Mouse (Mus musculus) heart, adult 2 months (tissue): ENCODE measurements at regions not wholly inside any gene's neighbourhood (a gene's known extent, or its start where the extent isn't known, plus 50 kb on each side); places are given as distances from the start of the nearest gene placed in this dataset.

Experiments
- DNase-seq, 2 experiments: peaks; one replicate each; pipeline ENCODE4 v3.0.0; 2021
- H3K27ac ChIP-seq: fragments of 200-600 bp; 2 replicates; pipeline ENCODE4 v1.8.1; 2022
- H3K27me3 ChIP-seq: fragments of 200-500 bp; 2 replicates; pipeline ENCODE4 v1.6.1; 2012; ENCODE audit warnings: mild to moderate bottlenecking, low read length, inconsistent platforms, mixed read lengths; ENCODE audit not compliant: control insufficient read depth, insufficient read depth
- H3K36me3 ChIP-seq: fragments of 200-500 bp; 2 replicates; pipeline ENCODE4 v1.6.1; 2012; ENCODE audit warnings: low read length, inconsistent platforms; ENCODE audit not compliant: control insufficient read depth, insufficient read depth
- H3K4me1 ChIP-seq: fragments of 200-500 bp; 2 replicates; pipeline ENCODE4 v1.6.1; 2011; ENCODE audit warnings: low read length; ENCODE audit not compliant: control insufficient read depth, insufficient read depth
- H3K4me3 ChIP-seq: fragments of 200-600 bp; 2 replicates; pipeline ENCODE4 v1.8.1; 2022
- H3K79me2 ChIP-seq: fragments of 200-500 bp; replicated peaks from 2 replicates; pipeline ENCODE4 v1.6.1; 2012; ENCODE audit warnings: mild to moderate bottlenecking, inconsistent platforms, low read length, moderate library complexity, mixed read lengths; ENCODE audit not compliant: control insufficient read depth, insufficient read depth
- H3K9ac ChIP-seq: fragments of 200-500 bp; 2 replicates; pipeline ENCODE4 v1.6.1; 2012; ENCODE audit warnings: low read depth, mild to moderate bottlenecking, control low read depth, inconsistent platforms, low read length, mixed read lengths
- CTCF ChIP-seq: fragments of 200-600 bp; IDR thresholded peaks from 2 replicates; pipeline ENCODE4 v1.8.1; 2022; ENCODE audit warnings: antibody characterized with exemption, mild to moderate bottlenecking, moderate library complexity
- EP300 ChIP-seq: fragments of 200-500 bp; IDR thresholded peaks from 2 replicates; pipeline ENCODE4 v1.6.1; 2011; ENCODE audit warnings: low read depth, low read length, control low read depth; ENCODE audit not compliant: insufficient read depth
- POLR2A ChIP-seq: fragments of 200-500 bp; IDR thresholded peaks from 2 replicates; pipeline ENCODE4 v1.6.1; 2011; ENCODE audit warnings: mild to moderate bottlenecking, low read depth, low read length, control low read depth; ENCODE audit not compliant: insufficient read depth
- whole genome bisulfite sequencing: fragments of 180-500 bp; shearing (Covaris S2); methylation state at CpG from one replicate; pipeline ENCODE4 v1.1.7; 2018; 5-methylcytosine and 5-hydroxymethylcytosine counted together
- intact Hi-C: fragments of 180-260 bp; cut with DNase I; formaldehyde crosslinking; loops from one replicate; pipeline ENCODE4 v1.15.1; 2025

GRCm38 (mm10) chr12:26621135-26621932 is 152.3 kb downstream of the Cmpk2 start:
- no peak overlapping the region for H3K9ac ChIP-seq
- no peak for DNase-seq
- H3K4me3 ChIP-seq: no peak overlapping the region
- H3K27ac ChIP-seq: no peak overlapping the region
- intact Hi-C loops: no loop called here
- H3K27me3 ChIP-seq: no peaks in the 10 kb centered on the region
- TF ChIP-seq EP300 (no peak), CTCF (no peak), POLR2A (no peak)
- H3K36me3 ChIP-seq: no peaks in the 10 kb centered on the region
- no peaks in the 10 kb centered on the region for H3K79me2 ChIP-seq
- WGBS: 82% methylated on average over 12 of the region's 12 CpGs
- H3K4me1 ChIP-seq: no peaks in the 10 kb centered on the region

- no peaks in the 10 kb centered on the region for H3K4me1 ChIP-seq
- TF ChIP-seq EP300: no peak
- no peak for TF ChIP-seq POLR2A
- TF ChIP-seq CTCF: no peak
- no peak for DNase-seq
- intact Hi-C loops: no loop called here
- H3K27me3 ChIP-seq: no peaks in the 10 kb centered on the region
- WGBS: 80% methylated on average over 8 of the region's 8 CpGs
- H3K27ac ChIP-seq: no peak overlapping the region
- no peak overlapping the region for H3K9ac ChIP-seq
- no peak overlapping the region for H3K4me3 ChIP-seq
- H3K36me3 ChIP-seq: no peaks in the 10 kb centered on the region
- no peaks in the 10 kb centered on the region for H3K79me2 ChIP-seq
Observed at GRCm38 (mm10) chr12:26620501-26621134, 151.6 kb downstream of the Cmpk2 start.

- 94% methylated on average over 3 of the region's 3 CpGs for WGBS
- TF ChIP-seq POLR2A (no peak), CTCF (no peak), EP300 (no peak)
- no peak for DNase-seq
- Histone ChIP-seq H3K36me3 (no peaks in the 10 kb centered on the region), H3K27me3 (no peaks in the 10 kb centered on the region), H3K4me1 (no peaks in the 10 kb centered on the region), H3K4me3 (no peak overlapping the region), H3K79me2 (no peaks in the 10 kb centered on the region), H3K9ac (no peak overlapping the region), H3K27ac (no peak overlapping the region)
- intact Hi-C loops: no loop called here
Observed at GRCm38 (mm10) chr12:26617969-26618368, 149.0 kb downstream of the Cmpk2 start.

- H3K9ac ChIP-seq: no peak overlapping the region
- H3K27me3 ChIP-seq: no peaks in the 10 kb centered on the region
- no peaks in the 10 kb centered on the region for H3K36me3 ChIP-seq
- no peak overlapping the region for H3K27ac ChIP-seq
- 56% methylated on average over 11 of the region's 11 CpGs for WGBS
- H3K4me3 ChIP-seq: no peak overlapping the region
- intact Hi-C loops: no loop called here
- H3K4me1 ChIP-seq: no peaks in the 10 kb centered on the region
- DNase-seq: no peak
- no peak for TF ChIP-seq EP300
- no peak for TF ChIP-seq CTCF
- no peak for TF ChIP-seq POLR2A
- H3K79me2 ChIP-seq: no peaks in the 10 kb centered on the region
Observed at GRCm38 (mm10) chr12:26613086-26613705, 144.2 kb downstream of the Cmpk2 start.

GRCm38 (mm10) chr12:26610079-26610478 is 141.1 kb downstream of the Cmpk2 start:
- Histone ChIP-seq H3K4me3 (no peak overlapping the region), H3K36me3 (no peaks in the 10 kb centered on the region), H3K9ac (no peak overlapping the region), H3K4me1 (no peaks in the 10 kb centered on the region), H3K27me3 (no peaks in the 10 kb centered on the region), H3K27ac (no peak overlapping the region), H3K79me2 (no peaks in the 10 kb centered on the region)
- WGBS: 83% methylated on average over 3 of the region's 3 CpGs
- TF ChIP-seq EP300 (no peak), CTCF (no peak), POLR2A (no peak)
- DNase-seq: no peak
- intact Hi-C loops: no loop called here

DNA sequence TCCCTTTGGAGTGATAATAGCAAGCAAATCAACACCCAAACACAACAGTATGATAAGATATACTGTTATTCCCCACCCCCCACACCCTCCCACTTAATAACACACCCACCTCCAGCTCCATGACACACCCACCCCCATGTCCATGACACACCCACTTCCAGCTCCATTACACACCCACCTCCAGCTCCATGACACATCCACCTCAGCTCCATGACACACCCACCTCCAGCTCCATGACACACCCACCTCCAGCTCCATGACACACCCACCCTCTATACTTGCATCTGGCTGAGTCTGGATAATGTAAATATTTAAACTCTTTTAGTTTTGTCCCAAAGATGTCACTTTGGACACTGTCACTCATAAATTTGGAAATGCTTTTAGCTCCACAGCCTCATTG is 129.5 kb downstream of the Cmpk2 start:
- Histone ChIP-seq H3K9ac (no peak overlapping the region), H3K4me3 (no peak overlapping the region), H3K27me3 (no peaks in the 10 kb centered on the region), H3K4me1 (no peaks in the 10 kb centered on the region), H3K79me2 (no peaks in the 10 kb centered on the region), H3K27ac (no peak overlapping the region), H3K36me3 (no peaks in the 10 kb centered on the region)
- DNase-seq: no peak
- intact Hi-C loops: no loop called here
- TF ChIP-seq POLR2A (no peak), CTCF (no peak), EP300 (no peak)
